In the genomic region with DNA sequence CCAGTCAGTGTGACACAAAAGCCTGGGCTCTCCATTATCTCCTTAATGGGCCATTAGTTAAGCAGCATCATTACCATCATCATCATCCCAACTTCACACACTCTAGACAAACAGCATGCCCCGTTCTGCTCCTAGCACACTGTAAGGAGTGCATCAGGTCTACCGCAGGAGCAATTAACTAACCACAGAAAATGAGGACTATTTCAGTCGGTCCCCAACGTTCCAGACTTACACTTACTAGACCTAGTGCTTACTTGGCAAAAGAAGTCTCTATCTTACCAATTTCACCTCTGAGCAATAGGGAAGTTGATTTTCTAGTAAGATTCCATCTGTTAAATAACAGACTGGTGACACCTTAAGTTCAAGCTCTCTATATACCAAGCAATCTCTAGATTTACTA, we compare ENCODE assay signal across 13 mouse cellular contexts. TPM values are rescaled to one million over a fixed set of nuclear protein-coding genes. Genes with fewer than 3 reads are reported as not detected.
DNase-seq lines count a peak whose midpoint lies in the region; ATAC-seq and TF ChIP-seq lines count a peak whose summit lies in the region.
"Had no signal": no experiment of that assay in that cellular context is flagged by ENCODE, and none has a peak within 500 bp of the region (broad histone marks: within the 10 kb centered on the region; RNA-seq: fewer than 3 reads in every experiment).

No protein-coding gene starts in this region.

- H3K9ac ChIP-seq in limb, embryonic 11.5 days (ENCODE audit: low read length), result no peak overlapping the region
- H3K9ac ChIP-seq in forebrain, embryonic 16.5 days (replicated peaks; ENCODE audit: low read depth, low read length), result no peak overlapping the region
- no peak overlapping the region for H3K9ac ChIP-seq in liver, embryonic 14.5 days (replicated peaks)
- H3K9ac ChIP-seq in neural tube, embryonic 12.5 days, result no peak overlapping the region
- no peak overlapping the region for H3K9ac ChIP-seq in stomach, postnatal 0 days (ENCODE audit: low read length)

- TF ChIP-seq CTCF in liver, embryonic 14.5 days (IDR thresholded peaks at IDR 0.05; ENCODE audit: low read depth), result no peak
- TF ChIP-seq CTCF in stomach, postnatal 0 days (IDR thresholded peaks at IDR 0.05; ENCODE audit: low read depth), result no peak

- H3K36me3 ChIP-seq in limb, embryonic 11.5 days (ENCODE audit: control insufficient read depth, insufficient read depth, low read length), result no peaks in the 10 kb centered on the region
- H3K36me3 ChIP-seq in limb, embryonic 10.5 days, result peaks cover 3% of the 10 kb centered on the region; the same call in 1 of the 2 replicates
- no peaks in the 10 kb centered on the region for H3K36me3 ChIP-seq in forebrain, embryonic 16.5 days (ENCODE audit: control insufficient read depth, insufficient read depth)
- H3K36me3 ChIP-seq in liver, embryonic 14.5 days (replicated peaks; ENCODE audit: control insufficient read depth, insufficient read depth, low read depth), result no peaks in the 10 kb centered on the region
- no peaks in the 10 kb centered on the region for H3K36me3 ChIP-seq in neural tube, embryonic 12.5 days
- H3K36me3 ChIP-seq in stomach, postnatal 0 days (ENCODE audit: control insufficient read depth, insufficient read depth, low read length), result no peaks in the 10 kb centered on the region

- 77% methylated on average over 4 of the region's 4 CpGs for WGBS in limb, embryonic 11.5 days
- 73% methylated on average over 4 of the region's 4 CpGs for WGBS in limb, embryonic 10.5 days
- WGBS in forebrain, embryonic 16.5 days, result 61% methylated on average over 4 of the region's 4 CpGs
- WGBS in liver, embryonic 14.5 days (ENCODE audit: insufficient replicate concordance), result 41% methylated on average over 4 of the region's 4 CpGs
- 52% methylated on average over 4 of the region's 4 CpGs for WGBS in neural tube, embryonic 12.5 days
- 88% methylated on average over 4 of the region's 4 CpGs for WGBS in stomach, postnatal 0 days

- 0 out of 2 replicates have a peak overlapping the region, but pooled peaks have one; percentile 7 for H3K4me2 ChIP-seq in limb, embryonic 11.5 days (ENCODE audit: low read depth, severe bottlenecking)
- peak overlapping the region; percentile 25 for H3K4me2 ChIP-seq in forebrain, embryonic 16.5 days (ENCODE audit: low read length)
- H3K4me2 ChIP-seq in liver, embryonic 14.5 days (ENCODE audit: low read depth), result peak overlapping the region; percentile 95
- peak overlapping the region; percentile 76 for H3K4me2 ChIP-seq in neural tube, embryonic 12.5 days (replicated peaks)
- H3K4me2 ChIP-seq in stomach, postnatal 0 days (replicated peaks; ENCODE audit: low read depth), result no peak overlapping the region

- H3K27me3 ChIP-seq in limb, embryonic 11.5 days (ENCODE audit: control insufficient read depth, insufficient read depth, low read length), result no peaks in the 10 kb centered on the region
- no peaks in the 10 kb centered on the region for H3K27me3 ChIP-seq in limb, embryonic 10.5 days (ENCODE audit: low read depth, poor library complexity, severe bottlenecking)
- no peaks in the 10 kb centered on the region for H3K27me3 ChIP-seq in forebrain, embryonic 16.5 days (replicated peaks; ENCODE audit: control insufficient read depth, insufficient read depth, low read length)
- peaks cover 18% of the 10 kb centered on the region for H3K27me3 ChIP-seq in liver, embryonic 14.5 days (ENCODE audit: control insufficient read depth, insufficient read depth, low read length)
- H3K27me3 ChIP-seq in neural tube, embryonic 12.5 days (replicated peaks), result no peaks in the 10 kb centered on the region
- H3K27me3 ChIP-seq in stomach, postnatal 0 days (ENCODE audit: control insufficient read depth, insufficient read depth, low read length), result no peaks in the 10 kb centered on the region

- H3K4me3 ChIP-seq in limb, embryonic 11.5 days (ENCODE audit: low read depth, low read length), result no peak overlapping the region
- no peak overlapping the region for H3K4me3 ChIP-seq in limb, embryonic 10.5 days
- no peak overlapping the region for H3K4me3 ChIP-seq in forebrain, embryonic 16.5 days (replicated peaks; ENCODE audit: low read length)
- no peak overlapping the region for H3K4me3 ChIP-seq in liver, embryonic 14.5 days (ENCODE audit: insufficient read depth in 1 of 2, low read depth in 2 of 2, low read length in 2 of 2)
- no peak overlapping the region for H3K4me3 ChIP-seq in neural tube, embryonic 12.5 days
- no peak overlapping the region for H3K4me3 ChIP-seq in stomach, postnatal 0 days (ENCODE audit: low read depth, low read length)

- ATAC-seq in limb, embryonic 11.5 days (ENCODE audit: insufficient number of reproducible peaks, low FRiP score, low TSS enrichment, low read depth), result no peak
- no peak for ATAC-seq in forebrain, embryonic 16.5 days
- ATAC-seq in liver, embryonic 14.5 days (ENCODE audit: insufficient read depth), result no peak
- no peak for ATAC-seq in neural tube, embryonic 12.5 days (ENCODE audit: low FRiP score, low read depth)
- ATAC-seq in stomach, postnatal 0 days (ENCODE audit: low FRiP score, low TSS enrichment), result no peak

- H3K4me1 ChIP-seq in limb, embryonic 11.5 days (ENCODE audit: control insufficient read depth, insufficient read depth, low read length), result no peaks in the 10 kb centered on the region
- H3K4me1 ChIP-seq in limb, embryonic 10.5 days, result peaks cover 10% of the 10 kb centered on the region; the same call in 1 of the 2 replicates
- H3K4me1 ChIP-seq in forebrain, embryonic 16.5 days (replicated peaks; ENCODE audit: control insufficient read depth, insufficient read depth, low read length), result peaks cover 20% of the 10 kb centered on the region
- peaks cover 30 to 37% of the 10 kb centered on the region in 2 experiments for H3K4me1 ChIP-seq in liver, embryonic 14.5 days (replicated peaks; ENCODE audit: control insufficient read depth in 2 of 2, insufficient read depth in 2 of 2, low read length in 1 of 2)
- peaks cover 13% of the 10 kb centered on the region for H3K4me1 ChIP-seq in neural tube, embryonic 12.5 days
- H3K4me1 ChIP-seq in stomach, postnatal 0 days (replicated peaks; ENCODE audit: control insufficient read depth, insufficient read depth), result no peaks in the 10 kb centered on the region

- H3K27ac ChIP-seq in limb, embryonic 11.5 days (replicated peaks; ENCODE audit: low read depth, low read length), result no peak overlapping the region
- no peak overlapping the region for H3K27ac ChIP-seq in limb, embryonic 10.5 days
- no peak overlapping the region for H3K27ac ChIP-seq in forebrain, embryonic 16.5 days (ENCODE audit: low read length)
- H3K27ac ChIP-seq in liver, embryonic 14.5 days, result no peak overlapping the region
- no peak overlapping the region for H3K27ac ChIP-seq in neural tube, embryonic 12.5 days
- H3K27ac ChIP-seq in stomach, postnatal 0 days (replicated peaks), result no peak overlapping the region

- no peak for TF ChIP-seq EP300 in liver, embryonic 14.5 days (IDR thresholded peaks at IDR 0.05; ENCODE audit: low read depth)
- no peak for TF ChIP-seq EP300 in stomach, postnatal 0 days (optimal IDR thresholded peaks at IDR 0.05)

- no peak for DNase-seq in limb, embryonic 11.5 days (ENCODE audit: low spot score)
- DNase-seq in limb, embryonic 10.5 days (ENCODE audit: low spot score), result no peak
- no peak for DNase-seq in liver, embryonic 14.5 days (ENCODE audit: low read depth in 3 of 3, low spot score in 3 of 3)
- no peak for DNase-seq in kidney, postnatal 4 days
- no peak for DNase-seq in kidney, postnatal 36 days
- no peak for DNase-seq in stomach, postnatal 0 days (ENCODE audit: low spot score)
- DNase-seq: cerebellum, adult 11-12 months; gastrocnemius, postnatal 36 days; kidney, adult 8-10 months; lung, adult 18-20 months; thymus, postnatal 25 days had no signal

- H3K9me3 ChIP-seq in limb, embryonic 11.5 days (ENCODE audit: control insufficient read depth, low read length), result no peaks in the 10 kb centered on the region
- no peaks in the 10 kb centered on the region for H3K9me3 ChIP-seq in limb, embryonic 10.5 days (replicated peaks)
- no peaks in the 10 kb centered on the region for H3K9me3 ChIP-seq in forebrain, embryonic 16.5 days (ENCODE audit: control insufficient read depth, low read length)
- no peaks in the 10 kb centered on the region for H3K9me3 ChIP-seq in liver, embryonic 14.5 days (ENCODE audit: control insufficient read depth, low read length)
- H3K9me3 ChIP-seq in neural tube, embryonic 12.5 days, result no peaks in the 10 kb centered on the region
- no peaks in the 10 kb centered on the region for H3K9me3 ChIP-seq in stomach, postnatal 0 days (ENCODE audit: control insufficient read depth, low read length)

RNA-seq across cellular contexts. Expression of a gene that starts 2.3 kb away (rescaled TPM):
- 24.5 and 26.6 TPM in 2 replicates for polyA plus RNA-seq in limb, embryonic 11.5 days (2014; fragmentation: Nextera tagmentation; extraction: Ambion mirVana)
- 21.9 and 26.4 TPM in 2 replicates for polyA plus RNA-seq in limb, embryonic 10.5 days (2016; fragmentation: Nextera tagmentation; extraction: Ambion mirVana)
- polyA plus RNA-seq in forebrain, embryonic 16.5 days (2015; fragmentation: Nextera tagmentation; extraction: Ambion mirVana), result 60.7 and 63.6 TPM in 2 replicates
- polyA plus RNA-seq in liver, embryonic 14.5 days (2012; rRNA removed), result 4.5 and 5.9 TPM in 2 replicates
- 4.0 and 4.6 TPM in 2 replicates for polyA plus RNA-seq in liver, embryonic 14.5 days (2014; fragmentation: Nextera tagmentation; extraction: Ambion mirVana)
- 45.0 and 45.6 TPM in 2 replicates for polyA plus RNA-seq in neural tube, embryonic 12.5 days (2016; fragmentation: Nextera tagmentation; extraction: Ambion mirVana)
- 6.1 and 6.4 TPM in 2 replicates for polyA plus RNA-seq in stomach, postnatal 0 days (2015; fragmentation: Nextera tagmentation; extraction: Ambion mirVana)
